Mouse (Mus musculus) adrenal gland, adult 8-10 months (tissue): ENCODE results near the gene Atg5. TPM values are rescaled to one million over a fixed set of nuclear protein-coding genes. Genes with fewer than 3 reads are reported as not detected.

Experiments used
- DNase-seq: peaks from one replicate; pipeline ENCODE4 v3.0.0; 2022
- total RNA-seq, 4 experiments: library from RNA; stranded (reverse); gene quantifications; 2 replicates each; pipeline ENCODE4 v1.2.4; 2022

Gene Atg5
- total RNA-seq, 4 experiments from 2014 or later: 30.6 to 49.7 (median 36.4) TPM

DNA sequence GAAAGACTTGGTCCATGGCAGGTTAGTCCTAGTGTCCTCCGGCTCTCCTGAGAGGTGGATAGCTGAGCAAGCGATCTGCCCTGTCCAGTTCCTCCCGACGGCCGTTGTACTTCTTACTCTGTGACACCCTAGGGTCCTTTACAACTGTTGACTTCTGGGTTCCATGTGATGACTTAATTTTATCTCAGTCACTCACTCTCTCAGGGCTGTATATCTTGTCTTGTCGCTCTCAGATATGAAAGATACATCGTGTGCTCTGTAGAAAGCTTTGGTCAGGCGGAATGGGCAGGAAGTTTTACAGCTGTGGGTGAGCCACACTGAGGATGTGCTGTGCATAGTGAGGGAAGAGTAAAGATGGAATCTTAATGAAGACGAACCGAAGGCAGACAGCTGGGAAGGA is 86.2 kb downstream of the Atg5 start:
- DNase-seq: no peak

DNA sequence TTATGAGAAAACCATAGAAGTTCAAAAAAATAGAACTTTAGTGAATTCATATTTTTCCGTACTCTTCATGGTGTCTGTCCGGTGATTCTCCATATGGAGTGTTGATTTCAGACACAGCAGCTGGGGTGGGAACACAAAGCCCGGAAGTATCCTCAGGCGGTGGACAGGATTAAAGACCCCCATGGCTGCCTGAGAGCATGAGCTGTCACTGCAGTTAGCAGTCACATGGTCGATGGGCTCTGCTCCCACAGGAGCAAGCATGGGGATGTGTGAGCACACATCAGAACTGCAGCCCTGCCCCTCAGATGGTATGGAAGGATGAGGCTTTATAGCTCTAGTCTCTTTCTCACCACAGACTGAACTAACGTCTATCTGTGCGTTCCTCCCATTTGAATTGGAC is 87.1 kb downstream of the Atg5 start:
- DNase-seq: no peak

DNA sequence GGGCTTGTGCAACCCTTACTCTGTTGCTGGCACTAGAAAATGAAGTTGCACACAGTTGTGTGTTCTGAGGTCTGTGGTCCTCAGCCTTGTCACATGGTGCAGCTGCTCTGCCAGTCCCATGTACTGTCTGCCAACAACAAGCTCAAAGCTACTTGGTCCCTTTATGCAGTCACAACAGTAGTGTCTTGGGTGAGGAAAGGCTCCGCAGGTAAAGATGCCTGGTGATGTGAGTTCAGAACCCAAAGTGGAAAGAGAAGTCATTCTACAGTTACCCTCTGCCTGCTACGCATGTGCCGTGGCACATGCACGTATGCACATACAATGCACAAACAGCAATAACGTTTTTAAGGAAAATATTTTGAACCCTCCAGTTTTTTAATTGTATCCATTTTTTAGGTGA is 88.5 kb downstream of the Atg5 start:
- no peak for DNase-seq

DNA sequence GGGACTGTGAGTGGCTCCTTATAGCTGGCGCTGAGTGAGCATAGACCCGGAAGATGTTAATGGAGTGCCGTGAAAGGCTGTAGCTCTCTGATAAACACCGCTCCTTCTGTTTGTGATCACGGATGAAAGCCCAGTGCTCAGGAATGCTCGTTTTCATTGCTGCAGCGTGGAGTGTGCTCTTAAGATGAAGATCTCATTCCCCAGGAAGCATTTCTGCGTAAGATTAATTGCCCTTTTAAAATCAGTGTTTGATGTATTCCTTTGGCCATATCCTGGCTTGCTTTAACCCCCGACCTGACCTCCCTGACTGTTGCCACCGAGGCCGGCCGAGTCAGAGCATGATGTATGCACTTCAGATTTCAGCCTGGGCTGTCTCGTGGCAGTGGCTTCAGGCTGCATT is 89.2 kb downstream of the Atg5 start:
- DNase-seq: peak; percentile 40

DNA sequence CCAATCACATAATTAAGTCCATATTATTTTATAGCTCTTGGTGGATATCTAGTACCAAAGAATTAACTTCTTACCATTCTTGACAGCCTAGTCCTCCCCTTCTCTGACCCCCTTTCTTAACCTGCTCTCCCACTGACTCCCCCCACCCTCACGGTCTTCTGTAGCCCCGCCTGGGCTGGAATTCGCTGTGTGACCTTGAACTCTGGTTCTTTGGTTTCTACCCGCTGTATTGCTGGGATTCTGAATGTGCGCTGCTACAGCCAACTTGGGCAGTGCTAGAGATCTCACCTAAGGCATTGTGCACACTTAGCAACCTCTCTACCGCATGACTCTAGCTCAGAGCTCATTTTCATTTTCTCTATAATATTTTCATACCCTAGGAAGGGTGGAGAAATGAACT is 90.7 kb downstream of the Atg5 start:
- DNase-seq: no peak

DNA sequence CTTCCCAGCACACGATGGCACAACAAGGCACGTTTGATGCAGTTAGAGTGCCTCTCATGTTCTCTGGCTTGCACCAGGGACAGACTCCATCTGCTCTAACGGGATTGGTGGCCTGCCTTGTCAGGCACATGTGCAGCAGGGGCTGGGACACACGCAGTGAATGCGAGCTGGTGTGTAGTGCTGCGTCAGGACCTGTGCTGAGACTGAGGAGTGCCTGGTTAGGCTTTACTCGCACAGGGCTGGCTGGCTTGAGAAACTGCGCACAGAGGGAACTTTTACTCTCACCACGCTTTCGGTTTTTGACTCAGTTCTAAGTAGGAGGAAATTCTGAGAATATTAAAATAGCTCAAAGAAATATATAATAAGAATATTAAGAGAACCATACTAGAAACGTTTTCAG is 92.5 kb downstream of the Atg5 start:
- no peak for DNase-seq

DNA sequence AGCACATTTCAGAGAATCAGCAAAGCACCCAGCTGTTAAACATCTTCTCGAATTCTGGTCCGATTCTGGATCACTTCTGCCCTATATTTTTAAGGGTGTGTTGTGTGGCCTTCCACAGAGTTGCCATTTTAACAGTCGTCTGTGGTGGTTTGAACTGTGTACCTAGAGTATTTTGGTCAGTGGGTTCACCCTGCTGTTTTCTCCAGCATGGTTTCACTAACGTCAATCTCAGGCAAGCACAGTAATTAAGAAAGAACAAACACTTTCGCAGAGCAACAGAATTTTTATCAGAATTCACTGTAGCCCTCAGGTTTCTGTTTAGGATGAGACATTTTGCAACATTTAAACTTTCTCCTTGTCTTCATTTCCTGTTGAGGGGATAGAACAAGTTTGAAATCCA is 94.3 kb downstream of the Atg5 start:
- no peak for DNase-seq

DNA sequence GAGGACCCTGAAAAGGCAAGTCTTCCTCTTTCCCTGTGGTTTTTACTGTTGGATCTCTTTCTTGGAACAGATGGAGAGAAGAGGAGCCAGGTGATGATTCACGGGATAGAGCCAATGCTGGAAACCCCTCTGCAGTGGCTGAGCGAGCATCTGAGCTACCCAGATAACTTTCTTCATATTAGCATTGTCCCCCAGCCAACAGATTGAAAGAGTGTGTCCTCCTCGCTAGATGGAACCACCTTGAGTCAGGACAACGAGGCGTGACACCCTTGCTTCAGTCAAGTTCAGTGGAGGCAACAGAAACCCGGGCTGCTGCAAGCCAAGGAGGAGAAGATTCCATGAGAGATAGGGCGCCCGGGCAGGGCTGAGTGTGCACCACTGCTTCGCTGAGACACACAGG is 94.7 kb downstream of the Atg5 start:
- DNase-seq: no peak

DNA sequence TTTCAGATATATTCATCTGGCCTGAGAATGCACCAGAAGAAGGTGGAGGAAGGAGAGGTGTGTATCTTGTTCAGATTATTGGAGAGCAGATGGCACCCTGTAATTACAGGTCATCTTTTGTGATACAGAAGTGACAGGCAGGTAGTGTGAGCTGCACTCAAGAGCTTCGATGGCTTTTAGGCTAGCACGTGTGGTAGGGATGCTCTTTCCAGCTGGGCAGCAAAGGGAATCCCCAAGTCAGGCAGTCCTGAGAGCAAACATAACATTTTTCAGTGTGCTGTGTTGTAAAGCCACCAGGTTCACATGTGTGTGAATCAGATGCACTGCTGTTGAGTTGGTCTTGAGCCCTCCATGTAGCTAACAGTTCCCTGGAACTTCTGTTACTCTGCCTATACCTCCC is 98.0 kb downstream of the Atg5 start:
- DNase-seq: no peak

DNA sequence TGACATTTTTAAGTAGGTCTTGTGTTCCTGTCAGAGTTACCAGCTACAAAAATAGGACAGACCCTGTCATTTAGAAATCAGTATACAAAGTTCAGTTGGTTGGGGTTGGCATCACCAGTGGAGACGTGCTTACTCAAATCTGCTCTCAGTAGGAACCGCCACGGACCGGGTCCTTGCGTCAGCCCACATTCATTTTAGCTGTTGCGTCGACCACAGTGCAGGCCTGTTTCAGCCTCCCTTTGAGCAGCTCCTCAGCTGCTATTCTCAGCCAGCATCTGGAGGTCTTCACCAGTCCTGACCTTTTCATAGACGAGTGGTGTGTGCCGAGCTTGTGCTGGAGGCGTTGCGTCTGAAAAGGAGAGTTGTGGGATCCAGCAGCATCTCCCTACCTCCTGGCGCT is 98.9 kb downstream of the Atg5 start:
- DNase-seq: no peak

DNA sequence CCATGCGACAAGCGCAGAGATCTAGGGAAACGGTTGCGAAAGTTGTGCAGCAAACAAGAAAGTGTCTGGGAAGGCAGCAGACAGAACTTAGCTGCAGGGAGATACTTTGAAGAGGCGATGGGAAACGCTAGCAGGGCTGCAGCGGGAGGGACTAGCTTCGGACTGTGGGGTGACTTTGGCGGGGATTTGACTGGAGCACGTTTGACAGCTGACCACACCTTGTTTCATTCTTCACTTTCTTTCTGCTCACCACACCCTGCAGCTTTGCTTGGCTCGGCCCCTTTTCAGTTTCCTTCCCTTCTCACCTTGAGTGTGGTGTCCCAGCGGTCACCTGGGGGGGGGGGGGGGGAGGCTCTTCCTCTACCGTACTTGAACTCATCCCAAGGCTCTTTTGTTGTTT is 100.4 kb downstream of the Atg5 start:
- no peak for DNase-seq

DNA sequence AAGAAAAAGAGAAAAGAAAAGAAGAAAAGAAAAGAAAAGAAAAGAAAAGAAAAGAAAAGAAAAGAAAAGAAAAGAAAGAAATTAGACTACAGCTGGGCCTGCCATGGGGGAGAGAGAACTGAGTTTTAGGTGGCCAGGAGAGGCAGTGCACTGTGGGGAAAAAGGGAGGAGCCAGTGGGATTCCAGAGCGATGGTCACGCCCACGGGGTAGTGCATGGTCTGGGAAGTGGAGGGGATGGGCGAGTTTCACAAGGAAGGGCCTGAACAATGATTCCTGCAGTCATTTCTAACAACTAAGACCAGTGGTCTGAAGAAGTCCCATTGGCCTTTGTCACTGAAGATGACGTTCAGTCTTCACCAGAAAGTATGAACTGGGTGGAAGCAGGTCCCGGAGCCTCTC is 102.5 kb downstream of the Atg5 start:
- DNase-seq: no peak

DNA sequence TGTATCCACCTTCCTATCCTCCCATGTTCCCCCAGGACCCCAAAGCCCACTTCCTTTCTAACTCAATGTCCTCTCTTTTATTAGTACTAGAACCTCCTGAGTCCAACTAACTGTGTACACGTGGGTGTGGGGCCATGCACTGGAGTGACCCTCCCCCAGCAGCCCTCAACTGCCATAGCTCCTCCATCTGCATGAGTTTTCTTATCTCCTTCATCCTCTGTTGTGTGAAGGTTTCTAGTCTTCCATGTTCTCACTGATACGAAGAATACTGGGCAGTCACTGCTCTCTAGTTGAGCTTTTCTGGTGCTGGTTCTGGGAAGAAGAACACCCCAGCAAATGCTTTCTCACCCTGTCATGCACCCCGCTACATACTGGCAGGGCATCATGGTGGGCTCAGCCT is 104.1 kb downstream of the Atg5 start:
- no peak for DNase-seq

DNA sequence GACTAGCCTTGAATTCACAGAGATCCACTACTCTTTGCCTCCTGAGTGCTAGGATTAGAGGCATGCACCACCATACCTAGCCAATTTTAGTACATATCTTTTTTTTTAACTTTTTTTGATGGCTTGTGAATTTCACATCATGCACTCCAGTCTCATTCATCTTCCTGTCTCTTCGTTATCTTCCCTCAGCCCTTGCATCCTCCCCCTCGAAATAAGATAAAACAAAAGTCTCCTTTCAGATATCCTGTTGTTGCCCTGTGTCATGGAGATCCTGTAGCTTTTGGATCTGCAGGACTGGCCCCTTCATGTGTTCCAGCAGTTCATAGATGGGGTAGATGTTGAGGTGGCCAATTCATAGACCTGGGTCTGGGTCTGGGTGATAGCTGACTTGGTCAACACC is 106.5 kb downstream of the Atg5 start:
- DNase-seq: no peak

DNA sequence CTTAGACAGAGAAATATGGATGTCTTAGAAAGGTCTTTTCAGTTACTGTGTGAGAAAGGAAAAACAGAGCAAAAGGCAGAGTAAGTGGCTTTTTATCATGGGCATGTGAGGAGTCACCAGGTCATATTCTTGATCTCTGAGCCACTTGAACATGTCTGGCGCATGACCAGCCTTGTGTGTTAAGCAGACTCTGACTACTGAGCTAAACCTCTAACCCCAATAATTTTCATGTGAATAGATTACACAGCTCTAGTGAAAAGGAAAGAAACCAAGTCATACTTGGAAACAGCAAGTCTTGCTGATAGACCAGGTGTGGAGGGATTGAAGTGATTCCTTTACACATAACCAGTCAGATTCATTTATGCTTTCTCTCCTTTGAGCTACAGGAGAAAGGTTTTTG is 107.3 kb downstream of the Atg5 start:
- DNase-seq: no peak

DNA sequence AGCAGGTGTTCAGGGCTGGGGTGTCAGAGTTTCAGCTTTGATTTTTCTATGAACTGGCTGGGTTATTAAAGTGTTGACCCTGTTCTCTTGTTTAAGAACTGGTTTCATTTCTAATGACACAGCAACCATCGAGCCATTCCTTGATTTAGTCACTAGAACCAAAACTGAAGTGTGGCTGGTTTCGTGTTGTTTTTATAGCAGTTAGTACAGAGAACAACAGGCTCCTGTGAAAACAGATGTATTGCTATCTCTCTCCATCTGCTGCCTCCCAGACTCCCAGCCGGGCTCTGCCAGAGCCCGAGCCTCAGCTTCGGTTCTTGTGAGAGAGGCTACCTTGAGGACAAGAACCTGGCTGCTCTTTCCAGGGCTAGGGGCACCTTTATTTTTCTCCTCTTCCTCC is 109.7 kb downstream of the Atg5 start:
- DNase-seq: no peak

DNA sequence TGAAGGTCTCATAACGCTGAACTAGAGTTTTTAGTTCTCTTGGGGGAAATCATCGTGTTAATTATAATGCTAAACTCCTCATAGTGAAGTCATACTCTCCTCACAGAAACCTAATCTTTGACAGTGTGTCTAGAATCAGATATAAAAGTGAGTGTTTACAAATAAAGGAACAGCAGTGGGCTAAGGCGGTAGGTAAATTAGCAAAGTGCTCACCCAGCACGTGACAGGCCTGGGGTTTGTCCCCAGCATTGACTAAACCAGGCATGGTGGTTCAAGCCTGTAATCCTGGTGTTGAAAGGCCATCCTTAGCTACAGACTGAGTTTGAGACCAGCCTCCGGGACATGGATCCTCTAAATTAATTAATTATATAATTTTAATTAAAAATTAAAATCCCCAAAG is 110.2 kb downstream of the Atg5 start:
- DNase-seq: no peak

DNA sequence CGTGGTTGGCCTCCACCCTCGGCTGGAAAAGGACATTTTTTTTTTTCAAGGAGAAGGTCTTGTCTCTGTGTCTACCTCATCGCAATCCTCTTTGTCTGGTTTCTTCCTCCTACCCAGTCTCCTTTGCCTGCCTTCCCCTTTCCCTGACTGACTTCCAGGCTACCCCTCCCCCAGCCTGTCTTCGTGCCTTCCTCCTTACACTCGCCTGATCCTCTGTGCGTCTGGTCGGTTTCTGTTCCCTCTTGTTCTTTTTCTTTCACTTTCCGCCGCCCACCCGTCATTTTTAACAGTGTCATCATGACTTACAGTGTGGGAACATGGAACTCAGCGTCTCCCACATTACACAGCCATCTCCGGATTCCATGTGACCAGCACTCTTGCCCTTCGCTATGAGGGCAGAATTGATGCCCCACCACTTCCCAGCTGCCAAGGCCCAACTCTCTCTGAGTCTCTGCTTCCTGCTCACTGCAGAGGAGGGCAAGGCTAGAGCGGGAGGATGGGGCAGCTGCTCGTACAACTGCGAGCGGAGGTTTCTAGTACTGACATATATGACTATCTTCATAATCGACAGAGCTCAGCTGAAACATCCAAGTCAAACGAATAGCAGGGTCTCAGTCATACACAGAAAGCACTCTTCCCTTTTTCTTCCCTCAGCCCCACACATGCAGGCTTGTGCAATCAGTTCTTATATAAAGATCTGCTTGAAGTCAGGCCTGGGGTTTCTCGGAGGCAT is 112.5 kb downstream of the Atg5 start:
- DNase-seq: no peak

DNA sequence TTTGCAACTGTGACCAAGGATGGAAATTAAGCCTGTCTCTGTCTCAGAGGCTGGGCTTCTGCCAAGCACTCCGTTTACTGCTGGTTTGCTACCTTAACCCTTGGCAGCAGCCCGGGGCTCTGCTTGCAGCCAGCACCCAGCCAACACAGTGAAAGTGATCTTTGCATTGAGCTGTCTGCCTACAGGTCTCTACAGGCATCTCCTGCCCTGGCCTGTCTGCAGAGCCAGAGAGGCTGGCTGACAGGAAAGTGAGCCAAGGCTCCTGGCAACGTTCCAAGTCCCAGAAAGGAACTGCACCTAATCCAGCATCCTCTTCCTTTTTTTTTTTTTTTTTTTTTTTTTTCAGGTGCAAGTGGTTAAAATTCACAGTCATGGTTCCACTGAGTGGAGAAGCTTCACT is 113.2 kb downstream of the Atg5 start:
- peak; percentile 47 for DNase-seq

DNA sequence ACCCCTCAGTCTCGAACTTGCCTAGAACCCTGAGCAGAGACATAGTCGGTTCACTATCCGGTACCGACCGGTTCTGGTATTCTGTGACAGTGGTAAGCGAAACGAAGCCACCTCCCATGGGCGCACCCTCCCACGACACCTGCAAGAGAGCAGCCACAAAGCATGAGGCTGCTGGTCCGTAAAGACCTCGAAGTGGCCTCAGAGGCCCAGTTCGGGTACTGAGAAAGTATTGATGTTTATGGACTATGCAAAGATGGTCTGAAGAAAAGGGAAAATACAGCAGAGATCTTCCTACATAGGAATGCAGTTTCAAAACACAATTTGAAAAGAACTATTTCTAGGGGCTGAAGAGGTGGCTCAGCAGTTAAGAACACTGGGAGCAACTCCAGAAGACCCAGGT is 113.8 kb downstream of the Atg5 start:
- no peak for DNase-seq

DNA sequence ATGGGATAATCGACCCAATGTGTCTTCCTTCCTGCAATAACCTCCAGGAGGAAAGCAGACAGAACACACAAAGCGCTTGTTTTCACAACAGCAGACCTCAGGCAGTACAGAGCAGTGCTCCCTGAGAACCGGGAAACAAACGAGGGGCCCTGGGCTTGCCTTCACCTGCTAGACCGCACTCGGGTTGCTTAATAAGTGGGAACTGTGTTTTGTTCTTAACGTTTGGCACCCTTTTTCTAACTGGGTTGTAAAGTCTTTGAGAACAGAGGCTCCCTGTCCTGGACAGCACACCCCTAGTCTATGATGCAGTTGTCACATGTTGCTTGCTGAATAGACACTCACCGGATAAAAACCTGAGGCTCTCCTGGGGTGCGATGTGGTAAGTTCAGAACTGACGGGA is 115.1 kb downstream of the Atg5 start:
- no peak for DNase-seq

DNA sequence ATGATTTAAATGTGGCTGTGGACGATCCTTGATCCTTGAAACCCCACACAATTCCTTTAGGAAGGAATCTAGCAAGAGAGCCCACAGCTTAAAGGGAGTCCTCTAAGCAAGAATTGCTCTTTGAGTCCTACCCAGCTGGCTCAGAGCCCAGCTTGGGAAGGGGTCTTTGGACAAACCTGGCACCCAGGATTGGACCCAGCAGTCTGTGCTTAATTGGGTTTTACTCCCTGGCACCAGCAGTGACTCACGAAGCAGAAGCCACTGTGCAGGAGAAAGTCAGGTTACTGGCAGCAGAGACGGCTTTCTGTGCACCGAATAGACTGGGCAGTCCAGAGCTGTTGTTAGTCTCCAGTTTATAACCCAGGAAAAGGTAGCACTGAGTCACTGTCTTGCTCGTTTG is 117.1 kb downstream of the Atg5 start:
- no peak for DNase-seq

DNA sequence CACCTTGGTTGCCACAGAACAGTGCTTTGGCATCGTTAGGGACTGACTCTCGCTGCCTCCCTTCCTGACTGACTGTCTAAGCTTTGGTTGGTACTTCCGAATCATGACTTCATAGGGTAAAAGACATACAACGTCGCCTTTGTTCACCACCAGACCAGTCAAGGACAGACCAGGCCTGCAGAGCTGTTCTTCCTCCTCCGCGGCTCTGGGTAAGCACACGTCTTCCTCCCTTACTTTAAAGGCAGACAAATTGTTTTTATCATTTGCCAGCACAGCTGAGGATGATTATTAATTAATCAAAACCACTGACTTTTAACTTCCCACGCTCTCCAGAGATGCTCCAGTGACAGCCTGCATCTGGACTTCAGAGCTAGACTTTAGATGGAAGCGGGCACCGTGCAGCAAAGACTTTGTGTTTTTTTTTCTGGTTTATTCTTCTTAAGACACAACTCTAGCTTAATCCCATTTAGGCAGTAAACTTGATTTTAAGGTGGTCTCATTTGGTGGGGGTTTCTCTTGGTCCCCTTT is 120.6 kb downstream of the Atg5 start:
- DNase-seq: no peak

DNA sequence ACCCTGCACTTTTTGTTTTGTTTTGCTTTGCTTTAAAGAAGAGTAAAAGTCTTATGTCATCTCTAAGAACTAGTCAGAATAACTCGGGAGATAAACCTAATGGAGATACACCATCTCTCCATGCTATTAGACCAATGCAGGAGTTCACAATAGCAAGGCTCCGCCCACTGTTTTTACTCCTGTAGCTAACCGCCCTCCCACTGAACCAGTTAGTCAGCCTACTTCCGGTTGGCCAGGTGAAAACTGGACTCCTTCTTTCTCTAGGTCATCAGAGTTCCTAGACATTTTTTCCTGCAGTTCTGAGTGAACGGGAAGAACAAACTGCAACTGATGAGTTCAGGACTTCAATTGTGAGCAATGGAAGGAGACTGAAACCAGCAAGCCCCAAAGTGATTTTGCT is 122.1 kb downstream of the Atg5 start:
- no peak for DNase-seq
